Mouse (Mus musculus): ENCODE measurements around the gene Cyren.

DNA sequence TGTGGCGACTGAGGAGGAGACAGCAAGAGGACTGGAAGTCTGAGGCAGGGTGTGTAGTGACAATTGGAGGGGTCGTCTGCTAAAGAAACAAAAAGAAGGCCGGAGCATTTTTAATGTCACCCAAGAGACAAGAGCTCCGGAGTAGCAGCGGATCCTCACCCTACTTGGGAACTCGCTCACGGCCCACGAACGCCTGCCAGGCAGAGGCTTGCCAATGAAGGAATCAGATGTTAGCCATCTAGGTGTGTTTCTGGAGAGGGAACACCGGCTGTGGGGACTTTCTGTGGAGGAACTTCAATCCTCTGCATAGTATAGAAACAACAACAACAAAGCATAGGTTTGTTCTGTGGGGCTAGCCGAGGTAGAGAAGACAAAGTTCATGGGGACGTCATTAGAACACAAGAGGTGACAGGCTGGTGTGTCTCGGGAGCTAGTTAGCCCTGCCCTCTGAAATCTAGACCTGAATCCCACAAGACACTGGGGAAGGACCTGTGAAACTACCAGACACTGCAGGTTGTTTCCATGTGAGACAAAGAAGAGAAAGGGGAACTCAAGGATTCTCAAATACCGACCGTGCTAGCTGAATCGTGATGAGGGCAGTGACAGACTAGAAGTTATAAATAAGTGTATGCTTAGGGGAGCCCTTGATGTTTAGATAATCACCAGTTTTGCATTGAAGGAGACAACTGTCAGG, 10.4 kb downstream of the Cyren start:
- no peak for TF ChIP-seq CTCF (IDR thresholded peaks at IDR 0.05; ENCODE audit: insufficient read depth, low read depth, low read length)
- TF ChIP-seq POLR2A (IDR thresholded peaks at IDR 0.05; ENCODE audit: insufficient read depth, low read depth, low read length), result no peak
